In genomic region chr4:84063755-84064154, GRCm38 (mm10) we compare ENCODE assay signal across 18 mouse cellular contexts.
"Had no signal": no experiment of that assay in that cellular context is flagged by ENCODE, and none has a peak within 500 bp of the region (broad histone marks: within the 10 kb centered on the region; RNA-seq: fewer than 3 reads in every experiment).

No protein-coding gene starts in this region.

- H3K4me3 ChIP-seq: layer of hippocampus, adult 2 months; limb, embryonic 15.5 days; midbrain, embryonic 13.5 days; stomach, embryonic 15.5 days had no signal

- H3K4me2 ChIP-seq: liver, embryonic 11.5 days; midbrain, embryonic 13.5 days; stomach, embryonic 15.5 days had no signal

- H3K36me3 ChIP-seq: limb, embryonic 15.5 days; midbrain, embryonic 13.5 days; stomach, embryonic 15.5 days had no signal

- H3K9ac ChIP-seq: limb, embryonic 15.5 days; liver, embryonic 14.5 days; liver, postnatal 0 days; lung, embryonic 14.5 days; midbrain, embryonic 13.5 days; stomach, embryonic 15.5 days had no signal

- H3K27me3 ChIP-seq: stomach, embryonic 15.5 days had no signal

- ATAC-seq: liver, postnatal 0 days had no signal

- H3K9me3 ChIP-seq: limb, embryonic 15.5 days; midbrain, embryonic 13.5 days; stomach, embryonic 15.5 days had no signal

- DNase-seq: kidney, adult 18-20 months; kidney, adult 9 months; kidney, postnatal 14 days; kidney, postnatal 4 days; layer of hippocampus, adult 9-11 months; liver, postnatal 0 days; lung, embryonic 14.5 days; right cerebral cortex, adult 18-20 months; right cerebral cortex, postnatal 14 days; spleen, adult 18-20 months; thymus, postnatal 25 days had no signal

- H3K27ac ChIP-seq: layer of hippocampus, adult 2 months; limb, embryonic 15.5 days; liver, embryonic 14.5 days; macrophage; midbrain, embryonic 13.5 days; stomach, embryonic 15.5 days had no signal
